Mouse (Mus musculus): Measurements from ENCODE around the gene Kcnip4. TPM values are rescaled to one million over a fixed set of nuclear protein-coding genes. Genes with fewer than 3 reads are reported as not detected.

Kcnip4 gene
- polyA plus RNA-seq, 1 experiment from 2014 or later = 0.05 TPM

- TF ChIP-seq EP300 (IDR thresholded peaks at IDR 0.05; ENCODE audit: low read depth) (no peak), CTCF (IDR thresholded peaks at IDR 0.05; ENCODE audit: low read depth) (no peak)
- Histone ChIP-seq H3K4me3 (ENCODE audit: low read depth, low read length) (no peak overlapping the region), H3K4me1 (ENCODE audit: insufficient read depth) (no peaks in the 10 kb centered on the region), H3K27ac (ENCODE audit: low read depth) (no peak overlapping the region), H3K4me2 (ENCODE audit: low read depth, low read length) (no peak overlapping the region), H3K9me3 (ENCODE audit: low read length) (no peaks in the 10 kb centered on the region), H3K36me3 (replicated peaks; ENCODE audit: insufficient read depth, low read length) (no peaks in the 10 kb centered on the region), H3K27me3 (ENCODE audit: insufficient read depth, low read length) (no peaks in the 10 kb centered on the region), H3K9ac (replicated peaks) (no peak overlapping the region)
- WGBS (ENCODE audit: insufficient replicate concordance) = 60% methylated on average over 4 of the region's 4 CpGs
- ATAC-seq (no peak), DNase-seq (no peak)
These were observed 1116.4 kb downstream of the Kcnip4 start for GRCm38 (mm10) chr5:48408276-48408675.

- Histone ChIP-seq H3K9me3 (ENCODE audit: low read length) (no peaks in the 10 kb centered on the region), H3K4me2 (ENCODE audit: low read depth, low read length) (no peak overlapping the region), H3K27ac (ENCODE audit: low read depth) (no peak overlapping the region), H3K9ac (replicated peaks) (no peak overlapping the region), H3K4me3 (ENCODE audit: low read depth, low read length) (no peak overlapping the region), H3K27me3 (ENCODE audit: insufficient read depth, low read length) (no peaks in the 10 kb centered on the region), H3K4me1 (ENCODE audit: insufficient read depth) (no peaks in the 10 kb centered on the region), H3K36me3 (replicated peaks; ENCODE audit: insufficient read depth, low read length) (0 out of 2 replicates have a peak, but pooled peaks cover 2% of the 10 kb centered on the region)
- DNase-seq = no peak
- TF ChIP-seq CTCF (IDR thresholded peaks at IDR 0.05; ENCODE audit: low read depth) = no peak
- TF ChIP-seq EP300 (IDR thresholded peaks at IDR 0.05; ENCODE audit: low read depth) = no peak
- no peak for ATAC-seq
- WGBS (ENCODE audit: insufficient replicate concordance) = 78% methylated on average over 3 of the region's 3 CpGs
These were observed 1122.2 kb downstream of the Kcnip4 start for GRCm38 (mm10) chr5:48402497-48402896.

- WGBS (ENCODE audit: insufficient replicate concordance) = under 1% methylated on average over 44 of the region's 44 CpGs
- Histone ChIP-seq H3K27ac (ENCODE audit: low read depth) (peak overlapping the region; percentile 74), H3K4me1 (ENCODE audit: insufficient read depth) (peaks cover 5% of the 10 kb centered on the region; the same call in 1 of the 2 replicates), H3K36me3 (replicated peaks; ENCODE audit: insufficient read depth, low read length) (peaks cover 17% of the 10 kb centered on the region; the same call in 1 of the 2 replicates), H3K27me3 (ENCODE audit: insufficient read depth, low read length) (no peaks in the 10 kb centered on the region), H3K9ac (replicated peaks) (peak overlapping the region; percentile 77), H3K4me2 (ENCODE audit: low read depth, low read length) (peak overlapping the region; percentile 90), H3K9me3 (ENCODE audit: low read length) (no peaks in the 10 kb centered on the region), H3K4me3 (ENCODE audit: low read depth, low read length) (peak overlapping the region; percentile 78)
- ATAC-seq (peak; percentile 99), DNase-seq (peak; percentile 94)
- no peak for TF ChIP-seq CTCF (IDR thresholded peaks at IDR 0.05; ENCODE audit: low read depth)
- TF ChIP-seq EP300 (IDR thresholded peaks at IDR 0.05; ENCODE audit: low read depth) = no peak
These were observed 1152.6 kb downstream of the Kcnip4 start for GRCm38 (mm10) chr5:48371890-48372766.

- no peak overlapping the region for H3K9ac ChIP-seq (replicated peaks)
- H3K27ac ChIP-seq (ENCODE audit: low read depth) = no peak overlapping the region
- TF ChIP-seq CTCF (IDR thresholded peaks at IDR 0.05; ENCODE audit: low read depth) (no peak), EP300 (IDR thresholded peaks at IDR 0.05; ENCODE audit: low read depth) (no peak)
- H3K9me3 ChIP-seq (ENCODE audit: low read length) = no peaks in the 10 kb centered on the region
- DNase-seq = no peak
- no peak overlapping the region for H3K4me2 ChIP-seq (ENCODE audit: low read depth, low read length)
- no peaks in the 10 kb centered on the region for H3K4me1 ChIP-seq (ENCODE audit: insufficient read depth)
- no peak for ATAC-seq
- H3K4me3 ChIP-seq (ENCODE audit: low read depth, low read length) = no peak overlapping the region
- WGBS (ENCODE audit: insufficient replicate concordance) = 40% methylated on average over 1 of the region's 1 CpGs
- no peaks in the 10 kb centered on the region for H3K27me3 ChIP-seq (ENCODE audit: insufficient read depth, low read length)
- no peaks in the 10 kb centered on the region for H3K36me3 ChIP-seq (replicated peaks; ENCODE audit: insufficient read depth, low read length)
These were observed 1175.4 kb downstream of the Kcnip4 start for GRCm38 (mm10) chr5:48349309-48349708.

- no peak overlapping the region for H3K4me3 ChIP-seq (ENCODE audit: low read depth, low read length)
- no peak for ATAC-seq
- TF ChIP-seq CTCF (IDR thresholded peaks at IDR 0.05; ENCODE audit: low read depth) (no peak), EP300 (IDR thresholded peaks at IDR 0.05; ENCODE audit: low read depth) (no peak)
- no peak overlapping the region for H3K9ac ChIP-seq (replicated peaks)
- H3K4me1 ChIP-seq (ENCODE audit: insufficient read depth) = no peaks in the 10 kb centered on the region
- no peak overlapping the region for H3K4me2 ChIP-seq (ENCODE audit: low read depth, low read length)
- no peak overlapping the region for H3K27ac ChIP-seq (ENCODE audit: low read depth)
- H3K27me3 ChIP-seq (ENCODE audit: insufficient read depth, low read length) = no peaks in the 10 kb centered on the region
- no peaks in the 10 kb centered on the region for H3K9me3 ChIP-seq (ENCODE audit: low read length)
- 80% methylated on average over 2 of the region's 2 CpGs for WGBS (ENCODE audit: insufficient replicate concordance)
- H3K36me3 ChIP-seq (replicated peaks; ENCODE audit: insufficient read depth, low read length) = no peaks in the 10 kb centered on the region
- DNase-seq = no peak
These were observed 1178.6 kb downstream of the Kcnip4 start for GRCm38 (mm10) chr5:48345983-48346648.

All from liver, postnatal 0 days (tissue).